Mouse (Mus musculus): Measurements from ENCODE around the gene Fhl5. TPM values are rescaled to one million over a fixed set of nuclear protein-coding genes. Genes with fewer than 3 reads are reported as not detected.
"Not testable (repeated sequence)": the region's sequence is repeated elsewhere in the genome, so short reads cannot be mapped to it uniquely, and the experiment has no call there.

Fhl5 gene
- total RNA-seq (2014; rRNA removed): 0.27 and 0.38 TPM in 2 replicates
- polyA plus RNA-seq (2015; fragmentation: Nextera tagmentation; extraction: Ambion mirVana): 0.14 and 0.15 TPM in 2 replicates

GRCm38 (mm10) chr4:25242776-25243175, at the start of gene Fhl5:
Gene Fhl5 (minus strand): TSS chr4:25242876.
- 92% methylated on average over 3 of the region's 3 CpGs for WGBS
- Histone ChIP-seq H3K4me2 (ENCODE audit: low read depth, low read length, poor library complexity, severe bottlenecking) (no peak within 1 kb of the TSS), H3K36me3 (ENCODE audit: insufficient read depth, low read length) (no peaks in the 10 kb centered on the region), H3K9me3 (ENCODE audit: low read length) (no peaks in the 10 kb centered on the region), H3K27ac (ENCODE audit: low read depth, low read length) (no peak within 1 kb of the TSS), H3K4me1 (ENCODE audit: insufficient read depth, low read length) (no peaks in the 10 kb centered on the region), H3K4me3 (ENCODE audit: low read depth, low read length) (no peak within 1 kb of the TSS), H3K9ac (replicated peaks; ENCODE audit: low read length, poor library complexity, severe bottlenecking) (no peak within 1 kb of the TSS), H3K27me3 (ENCODE audit: insufficient read depth, low read length) (no peaks in the 10 kb centered on the region)
- TF ChIP-seq CTCF (IDR thresholded peaks at IDR 0.05): no peak
- DNase-seq (ENCODE audit: low spot score) (no peak), ATAC-seq (ENCODE audit: low FRiP score) (no peak)

DNA sequence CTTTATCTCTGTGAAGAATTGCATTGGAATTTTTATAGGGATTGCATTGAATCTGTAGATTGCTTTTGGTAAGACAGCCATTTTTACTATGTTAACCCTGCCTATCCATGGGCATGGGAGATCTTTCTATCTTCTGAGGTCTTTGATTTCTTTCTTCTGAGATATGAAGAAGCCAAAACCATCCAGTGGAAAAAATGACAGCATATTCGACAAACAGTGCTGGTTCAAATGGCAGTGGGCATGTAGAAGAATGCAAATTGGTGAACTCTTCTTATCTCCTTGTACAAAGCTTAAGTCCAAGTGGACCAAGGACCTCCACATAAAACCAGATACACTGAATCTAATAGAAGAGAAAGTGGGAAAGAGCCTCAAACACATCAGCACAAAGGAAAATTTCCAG, 42.3 kb upstream of the Fhl5 start:
- H3K4me1 ChIP-seq (ENCODE audit: insufficient read depth, low read length); H3K4me2 ChIP-seq (ENCODE audit: low read depth, low read length, poor library complexity, severe bottlenecking); H3K4me3 ChIP-seq (ENCODE audit: low read depth, low read length); H3K9me3 ChIP-seq (ENCODE audit: low read length); ATAC-seq (ENCODE audit: low FRiP score); DNase-seq (ENCODE audit: low spot score); H3K36me3 ChIP-seq (ENCODE audit: insufficient read depth, low read length); H3K27me3 ChIP-seq (ENCODE audit: insufficient read depth, low read length); H3K27ac ChIP-seq (ENCODE audit: low read depth, low read length); H3K9ac ChIP-seq (replicated peaks; ENCODE audit: low read length, poor library complexity, severe bottlenecking): not testable (repeated sequence)
- WGBS: 95% methylated on average over 1 of the region's 1 CpGs

DNA sequence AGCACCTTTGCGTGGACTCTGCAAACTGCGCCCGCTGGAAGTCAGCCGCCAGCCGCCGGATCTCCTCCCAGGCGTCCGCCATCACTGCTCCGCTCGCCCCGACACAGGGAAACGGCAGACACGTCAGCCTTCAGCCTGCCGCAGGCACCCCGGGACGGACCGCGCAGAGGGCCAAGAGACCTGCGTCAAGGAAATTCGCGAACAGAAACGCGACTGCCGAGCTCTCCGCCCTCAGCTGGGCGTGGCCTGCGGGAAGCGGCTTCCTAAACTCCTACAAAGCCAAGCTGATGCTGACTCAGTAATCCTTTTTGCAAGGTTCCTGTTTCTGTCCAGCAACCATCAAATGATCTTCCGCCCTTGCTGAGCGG, 39.0 kb upstream of the Fhl5 start, which contains the start of gene Ufl1:
Ufl1 (minus strand) TSS at position 151 of the 368 bp plus-strand sequence.
- no peaks in the 10 kb centered on the region for H3K4me1 ChIP-seq (ENCODE audit: insufficient read depth, low read length)
- no peak for TF ChIP-seq CTCF (IDR thresholded peaks at IDR 0.05)
- peaks cover 3% of the 10 kb centered on the region; the same call in 1 of the 2 replicates for H3K36me3 ChIP-seq (ENCODE audit: insufficient read depth, low read length)
- H3K9me3 ChIP-seq (ENCODE audit: low read length): no peaks in the 10 kb centered on the region
- H3K27ac ChIP-seq (ENCODE audit: low read depth, low read length): peak within 1 kb of the TSS; percentile 92
- H3K4me3 ChIP-seq (ENCODE audit: low read depth, low read length): peak within 1 kb of the TSS; percentile 68
- H3K27me3 ChIP-seq (ENCODE audit: insufficient read depth, low read length): no peaks in the 10 kb centered on the region
- peak within 1 kb of the TSS; percentile 81 for H3K9ac ChIP-seq (replicated peaks; ENCODE audit: low read length, poor library complexity, severe bottlenecking)
- DNase-seq (ENCODE audit: low spot score) (peak; percentile 96), ATAC-seq (ENCODE audit: low FRiP score) (peak; percentile 97)
- peak within 1 kb of the TSS; percentile 65 for H3K4me2 ChIP-seq (ENCODE audit: low read depth, low read length, poor library complexity, severe bottlenecking)
- under 1% methylated on average over 30 of the region's 30 CpGs for whole genome bisulfite sequencing

- peak; percentile 77 for DNase-seq (ENCODE audit: low spot score)
Measured at GRCm38 (mm10) chr4:25280938-25281670, 38.4 kb upstream of the Fhl5 start.

DNA sequence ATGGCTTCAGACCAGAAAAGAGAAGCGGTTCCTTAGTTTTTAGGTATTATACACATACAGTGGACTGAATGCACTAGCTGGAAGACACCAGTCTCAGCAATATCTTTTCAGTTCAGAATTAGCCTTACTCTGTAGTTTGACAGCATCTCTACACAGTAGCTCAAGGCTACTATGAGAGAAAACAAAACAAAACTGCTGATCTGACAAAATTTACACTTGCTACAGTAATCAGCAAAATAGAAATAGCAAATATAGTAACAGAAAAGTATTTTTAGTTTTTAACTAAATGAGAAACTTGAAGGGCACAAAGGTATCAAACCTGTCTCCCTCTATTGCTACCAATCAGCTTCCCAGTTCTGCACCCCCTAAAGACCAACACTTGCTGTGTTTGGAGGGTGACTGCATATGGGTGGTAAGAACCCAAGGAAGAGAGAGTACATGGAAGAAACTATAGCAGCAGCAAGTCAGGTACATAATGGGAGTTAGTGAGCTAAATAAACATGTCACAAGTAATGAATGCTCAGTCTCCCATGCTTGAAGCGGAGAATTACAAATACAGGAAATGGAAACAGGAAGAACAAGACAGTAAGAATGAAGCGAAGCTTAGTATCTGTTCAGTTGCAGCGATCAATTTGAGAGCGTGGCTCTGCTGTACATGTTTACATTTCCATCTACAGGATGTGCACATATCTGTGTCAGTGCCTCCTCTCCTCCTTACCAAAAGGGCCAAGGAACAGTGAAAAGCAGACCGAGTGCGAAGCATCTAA, 30.4 kb upstream of the Fhl5 start:
- no peaks in the 10 kb centered on the region for H3K27me3 ChIP-seq (ENCODE audit: insufficient read depth, low read length)
- H3K9me3 ChIP-seq (ENCODE audit: low read length): no peaks in the 10 kb centered on the region
- DNase-seq (ENCODE audit: low spot score) (no peak), ATAC-seq (ENCODE audit: low FRiP score) (no peak)
- 95% methylated on average over 7 of the region's 7 CpGs for WGBS
- no peak overlapping the region for H3K4me3 ChIP-seq (ENCODE audit: low read depth, low read length)
- no peak overlapping the region for H3K27ac ChIP-seq (ENCODE audit: low read depth, low read length)
- TF ChIP-seq CTCF (IDR thresholded peaks at IDR 0.05): no peak
- H3K9ac ChIP-seq (replicated peaks; ENCODE audit: low read length, poor library complexity, severe bottlenecking): no peak overlapping the region
- peaks cover 38% of the 10 kb centered on the region for H3K36me3 ChIP-seq (ENCODE audit: insufficient read depth, low read length)
- H3K4me2 ChIP-seq (ENCODE audit: low read depth, low read length, poor library complexity, severe bottlenecking): no peak overlapping the region
- no peaks in the 10 kb centered on the region for H3K4me1 ChIP-seq (ENCODE audit: insufficient read depth, low read length)

More at GRCm38 (mm10) chr4:25280938-25281670, 38.4 kb upstream of the Fhl5 start:
- H3K27ac ChIP-seq (ENCODE audit: low read depth, low read length): peak overlapping the region; percentile 92
- H3K4me1 ChIP-seq (ENCODE audit: insufficient read depth, low read length): no peaks in the 10 kb centered on the region
- H3K27me3 ChIP-seq (ENCODE audit: insufficient read depth, low read length): no peaks in the 10 kb centered on the region
- peak overlapping the region; percentile 65 for H3K4me2 ChIP-seq (ENCODE audit: low read depth, low read length, poor library complexity, severe bottlenecking)
- TF ChIP-seq CTCF (IDR thresholded peaks at IDR 0.05): peak; percentile 59
- ATAC-seq (ENCODE audit: low FRiP score): peak; percentile 93
- peaks cover 3% of the 10 kb centered on the region; the same call in 1 of the 2 replicates for H3K36me3 ChIP-seq (ENCODE audit: insufficient read depth, low read length)
- peak overlapping the region; percentile 81 for H3K9ac ChIP-seq (replicated peaks; ENCODE audit: low read length, poor library complexity, severe bottlenecking)
- under 1% methylated on average over 32 of the region's 32 CpGs for WGBS
- H3K9me3 ChIP-seq (ENCODE audit: low read length): no peaks in the 10 kb centered on the region
- H3K4me3 ChIP-seq (ENCODE audit: low read depth, low read length): peak overlapping the region; percentile 68

DNA sequence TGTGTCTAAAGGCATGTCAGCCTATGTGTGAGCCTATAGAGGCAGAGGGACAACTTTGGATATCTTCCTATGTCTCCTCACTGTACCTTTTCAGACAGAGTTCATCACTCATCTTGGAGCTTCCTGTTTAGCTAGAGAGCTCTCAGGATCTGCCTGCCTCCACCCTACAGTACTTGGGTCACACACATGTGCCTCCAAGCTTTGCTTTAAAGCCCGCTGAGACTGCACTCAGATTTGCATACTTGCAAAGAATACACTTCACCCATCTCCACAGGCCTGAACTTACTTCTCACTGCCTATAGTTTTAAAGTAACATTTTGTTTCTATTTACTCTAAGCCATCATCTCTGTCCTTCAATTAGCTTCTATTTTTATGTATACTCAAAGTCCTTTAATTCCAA, 29.2 kb upstream of the Fhl5 start:
- ATAC-seq (ENCODE audit: low FRiP score) (no peak), DNase-seq (ENCODE audit: low spot score) (no peak)
- TF ChIP-seq CTCF (IDR thresholded peaks at IDR 0.05): no peak
- no peaks in the 10 kb centered on the region for H3K4me1 ChIP-seq (ENCODE audit: insufficient read depth, low read length)
- H3K4me3 ChIP-seq (ENCODE audit: low read depth, low read length): no peak overlapping the region
- H3K9ac ChIP-seq (replicated peaks; ENCODE audit: low read length, poor library complexity, severe bottlenecking): no peak overlapping the region
- no peaks in the 10 kb centered on the region for H3K9me3 ChIP-seq (ENCODE audit: low read length)
- H3K36me3 ChIP-seq (ENCODE audit: insufficient read depth, low read length): peaks cover 45% of the 10 kb centered on the region
- 89% methylated on average over 1 of the region's 1 CpGs for WGBS
- H3K4me2 ChIP-seq (ENCODE audit: low read depth, low read length, poor library complexity, severe bottlenecking): no peak overlapping the region
- no peak overlapping the region for H3K27ac ChIP-seq (ENCODE audit: low read depth, low read length)
- no peaks in the 10 kb centered on the region for H3K27me3 ChIP-seq (ENCODE audit: insufficient read depth, low read length)
